Mouse (Mus musculus) kidney, embryonic 14.5 days (tissue): Measurements from ENCODE around the gene Vcl. TPM values are rescaled to one million over a fixed set of nuclear protein-coding genes. Genes with fewer than 3 reads are reported as not detected.

Experiments used
- ATAC-seq: fragments of 200-750 bp; cut with Nextera tagmentation; 2 replicates; pipeline ENCODE4 v1.8.0; 2017; ENCODE audit warnings: moderate number of reproducible peaks, mild to moderate bottlenecking, moderate TSS enrichment, moderate library complexity; ENCODE audit not compliant: low FRiP score, low TSS enrichment
- H3K27ac ChIP-seq: fragments of 300-500 bp; sonication (generic); 2 replicates; pipeline ENCODE4 v1.5.1; 2014; ENCODE audit warnings: low read depth, mild to moderate bottlenecking, low read length, moderate library complexity, mixed read lengths
- H3K27me3 ChIP-seq: fragments of 300-500 bp; sonication (generic); 2 replicates; pipeline ENCODE4 v1.6.1; 2014; ENCODE audit warnings: mild to moderate bottlenecking, low read length; ENCODE audit not compliant: control insufficient read depth, insufficient read depth
- H3K36me3 ChIP-seq: fragments of 300-500 bp; sonication (generic); 2 replicates; pipeline ENCODE4 v1.6.1; 2014; ENCODE audit warnings: low read length, mixed read lengths; ENCODE audit not compliant: control insufficient read depth, insufficient read depth
- H3K4me1 ChIP-seq: fragments of 300-500 bp; sonication (generic); 2 replicates; pipeline ENCODE4 v1.6.1; 2014; ENCODE audit warnings: low read length, mixed read lengths; ENCODE audit not compliant: control insufficient read depth, insufficient read depth
- H3K4me2 ChIP-seq: fragments of 300-500 bp; sonication (generic); replicated peaks from 2 replicates; pipeline ENCODE4 v1.6.1; 2014; ENCODE audit warnings: low read depth, mild to moderate bottlenecking, low read length
- H3K4me3 ChIP-seq: fragments of 300-500 bp; sonication (generic); 2 replicates; pipeline ENCODE4 v1.5.1; 2014; ENCODE audit warnings: mild to moderate bottlenecking, low read length
- H3K9ac ChIP-seq: fragments of 300-500 bp; sonication (generic); 2 replicates; pipeline ENCODE4 v1.6.1; 2014; ENCODE audit warnings: low read depth, mild to moderate bottlenecking, low read length, moderate library complexity
- H3K9me3 ChIP-seq: fragments of 300-500 bp; sonication (generic); 2 replicates; pipeline ENCODE4 v1.6.1; 2016; ENCODE audit warnings: low read length; ENCODE audit not compliant: control insufficient read depth
- WGBS: fragments of 180-500 bp; shearing (Covaris S2); extraction: QIAGEN DNeasy Blood & Tissue Kit; methylation state at CpG from one replicate; pipeline ENCODE4 v1.1.7; 2014; 5-methylcytosine and 5-hydroxymethylcytosine counted together
- polyA plus RNA-seq: library from polyadenylated mRNA; unstranded; fragments of >200 nt; fragmentation: Nextera tagmentation; extraction: Ambion mirVana; gene quantifications from 2 replicates; pipeline ENCODE4 v1.2.1, GENCODE M21; 2014

Vcl gene
- polyA plus RNA-seq, 1 experiment from 2014 or later: 42.4 TPM

- no peak overlapping the region for H3K4me2 ChIP-seq
- H3K9ac ChIP-seq: no peak overlapping the region
- H3K36me3 ChIP-seq: peaks cover 46% of the 10 kb centered on the region
- ATAC-seq: no peak
- H3K4me1 ChIP-seq: no peaks in the 10 kb centered on the region
- no peak overlapping the region for H3K27ac ChIP-seq
- no peak overlapping the region for H3K4me3 ChIP-seq
- H3K27me3 ChIP-seq: no peaks in the 10 kb centered on the region
- H3K9me3 ChIP-seq: no peaks in the 10 kb centered on the region
- WGBS: 86% methylated on average over 4 of the region's 4 CpGs
Measured at GRCm38 (mm10) chr14:21039623-21040022, 110.4 kb downstream of the Vcl start.

- H3K27ac ChIP-seq: no peak overlapping the region
- H3K4me3 ChIP-seq: no peak overlapping the region
Measured at GRCm38 (mm10) chr14:21047840-21048239, 118.6 kb downstream of the Vcl start.

GRCm38 (mm10) chr14:21048879-21049278 lies 119.7 kb downstream of the Vcl start:
- Histone ChIP-seq H3K4me2 (no peak overlapping the region), H3K9ac (no peak overlapping the region), H3K27me3 (no peaks in the 10 kb centered on the region), H3K36me3 (peaks cover 7% of the 10 kb centered on the region; the same call in 1 of the 2 replicates), H3K4me3 (no peak overlapping the region), H3K4me1 (peaks cover 9% of the 10 kb centered on the region; the same call in 1 of the 2 replicates), H3K27ac (no peak overlapping the region), H3K9me3 (no peaks in the 10 kb centered on the region)
- no peak for ATAC-seq

More at GRCm38 (mm10) chr14:21047840-21048239, 118.6 kb downstream of the Vcl start:
- H3K4me2 ChIP-seq: no peak overlapping the region
- no peak overlapping the region for H3K9ac ChIP-seq
- 82% methylated on average over 2 of the region's 2 CpGs for WGBS
- no peaks in the 10 kb centered on the region for H3K4me1 ChIP-seq
- no peaks in the 10 kb centered on the region for H3K27me3 ChIP-seq
- H3K9me3 ChIP-seq: no peaks in the 10 kb centered on the region
- peaks cover 7% of the 10 kb centered on the region for H3K36me3 ChIP-seq
- no peak for ATAC-seq

- peaks cover 8% of the 10 kb centered on the region; the same call in 1 of the 2 replicates for H3K36me3 ChIP-seq
- no peaks in the 10 kb centered on the region for H3K9me3 ChIP-seq
- no peak overlapping the region for H3K9ac ChIP-seq
- H3K4me2 ChIP-seq: no peak overlapping the region
- H3K4me1 ChIP-seq: peaks cover 10% of the 10 kb centered on the region; the same call in 1 of the 2 replicates
- H3K4me3 ChIP-seq: no peak overlapping the region; the same call in 1 of the 2 replicates
- 77% methylated on average over 3 of the region's 3 CpGs for WGBS
- H3K27me3 ChIP-seq: no peaks in the 10 kb centered on the region
- no peak overlapping the region for H3K27ac ChIP-seq
- no peak for ATAC-seq
Measured at GRCm38 (mm10) chr14:21050734-21051133, 121.5 kb downstream of the Vcl start.

GRCm38 (mm10) chr14:21051380-21052111 lies 122.3 kb downstream of the Vcl start:
- Histone ChIP-seq H3K9ac (peak overlapping the region; percentile 68), H3K9me3 (no peaks in the 10 kb centered on the region), H3K27ac (peak overlapping the region; percentile 75), H3K4me1 (peaks cover 10% of the 10 kb centered on the region; the same call in 1 of the 2 replicates), H3K4me3 (peak overlapping the region; percentile 77), H3K27me3 (no peaks in the 10 kb centered on the region), H3K4me2 (peak overlapping the region; percentile 52), H3K36me3 (peaks cover 5% of the 10 kb centered on the region; the same call in 1 of the 2 replicates)
- WGBS: 8% methylated on average over 28 of the region's 28 CpGs
- ATAC-seq: no peak; the same call in 1 of the 2 replicates

- WGBS: under 1% methylated on average over 46 of the region's 48 CpGs
- no peaks in the 10 kb centered on the region for H3K9me3 ChIP-seq
Measured at GRCm38 (mm10) chr14:21052112-21052780, 123.0 kb downstream of the Vcl start, which contains the start of the genes Ap3m1 and Adk. Gene Ap3m1 (minus strand): TSS chr14:21052508. Gene Adk (plus strand): TSS chr14:21052574.

GRCm38 (mm10) chr14:21052781-21053130 lies 123.6 kb downstream of the Vcl start:
- Histone ChIP-seq H3K27me3 (no peaks in the 10 kb centered on the region), H3K9me3 (no peaks in the 10 kb centered on the region), H3K27ac (peak overlapping the region; percentile 77), H3K4me1 (peaks cover 10% of the 10 kb centered on the region; the same call in 1 of the 2 replicates), H3K4me2 (peak overlapping the region; percentile 78), H3K4me3 (peak overlapping the region; percentile 77), H3K9ac (peak overlapping the region; percentile 59), H3K36me3 (peaks cover 5% of the 10 kb centered on the region; the same call in 1 of the 2 replicates)
- whole genome bisulfite sequencing: 0% methylated on average over 25 of the region's 25 CpGs
- peak; percentile 87 for ATAC-seq

More at GRCm38 (mm10) chr14:21052112-21052780, 123.0 kb downstream of the Vcl start, which contains the start of the genes Ap3m1 and Adk:
- peak within 1 kb of the TSS; percentile 77 for H3K4me3 ChIP-seq
- H3K4me2 ChIP-seq: peak within 1 kb of the TSS; percentile 78
- H3K27ac ChIP-seq: peak within 1 kb of the TSS; percentile 77
- peak; percentile 98 for ATAC-seq
- no peaks in the 10 kb centered on the region for H3K27me3 ChIP-seq
- peaks cover 5% of the 10 kb centered on the region; the same call in 1 of the 2 replicates for H3K36me3 ChIP-seq
- H3K4me1 ChIP-seq: peaks cover 10% of the 10 kb centered on the region; the same call in 1 of the 2 replicates
- peak within 1 kb of the TSS; percentile 68 for H3K9ac ChIP-seq

- no peaks in the 10 kb centered on the region for H3K27me3 ChIP-seq
- peak overlapping the region; percentile 59; the same call in 1 of the 2 replicates for H3K9ac ChIP-seq
- H3K4me3 ChIP-seq: peak overlapping the region; percentile 77
- H3K4me1 ChIP-seq: peaks cover 10% of the 10 kb centered on the region; the same call in 1 of the 2 replicates
- H3K4me2 ChIP-seq: peak overlapping the region; percentile 78
- 10% methylated on average over 8 of the region's 8 CpGs for WGBS
- no peaks in the 10 kb centered on the region for H3K9me3 ChIP-seq
- H3K27ac ChIP-seq: peak overlapping the region; percentile 77
- peaks cover 5% of the 10 kb centered on the region; the same call in 1 of the 2 replicates for H3K36me3 ChIP-seq
- no peak for ATAC-seq
Measured at GRCm38 (mm10) chr14:21053151-21053550, 124.0 kb downstream of the Vcl start.
